Mouse (Mus musculus): ENCODE measurements around the gene Sept9. TPM values are rescaled to one million over a fixed set of nuclear protein-coding genes. Genes with fewer than 3 reads are reported as not detected.

Gene Sept9
- polyA plus RNA-seq, 2 experiments, result 78.7 to 125 TPM

DNA sequence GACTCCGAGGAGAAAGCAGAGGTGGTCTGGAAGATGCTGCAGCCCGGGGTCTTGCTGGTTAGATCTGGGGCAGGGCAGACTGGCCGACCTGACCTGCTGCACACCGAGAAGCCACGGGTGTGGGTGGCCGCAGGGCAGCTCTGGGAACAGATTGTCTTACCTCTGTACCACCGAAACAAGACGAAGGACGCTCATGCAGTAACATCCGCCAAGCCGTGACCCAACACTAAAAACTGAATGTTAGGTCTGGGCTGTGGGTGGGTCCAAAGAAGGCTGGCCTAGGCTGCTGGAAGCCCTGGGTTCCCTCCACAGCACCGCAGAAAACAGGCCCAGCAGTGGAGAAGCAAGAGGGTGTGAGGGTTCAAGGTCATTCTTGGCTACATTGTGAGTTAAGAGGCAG is 38.7 kb upstream of the Sept9 start:
- H3K36me3 ChIP-seq (ENCODE audit: control insufficient read depth, insufficient read depth, low read length), result peaks cover 41% of the 10 kb centered on the region
- ATAC-seq (ENCODE audit: low FRiP score, low read depth), result no peak
- H3K4me1 ChIP-seq (ENCODE audit: control insufficient read depth, insufficient read depth, low read length), result 0 out of 2 replicates have a peak, but pooled peaks cover 3% of the 10 kb centered on the region
- WGBS, result 93% methylated on average over 12 of the region's 12 CpGs
- DNase-seq (ENCODE audit: low spot score), result no peak
- H3K4me3 ChIP-seq (replicated peaks; ENCODE audit: low read length), result no peak overlapping the region
- no peaks in the 10 kb centered on the region for H3K27me3 ChIP-seq (ENCODE audit: control insufficient read depth, insufficient read depth, low read length)
- no peaks in the 10 kb centered on the region for H3K9me3 ChIP-seq (ENCODE audit: control insufficient read depth, low read length)
- no peak overlapping the region for H3K9ac ChIP-seq (ENCODE audit: low read depth, low read length, severe bottlenecking)
- H3K27ac ChIP-seq (replicated peaks; ENCODE audit: low read depth, low read length), result no peak overlapping the region
- no peak for TF ChIP-seq POLR2A (IDR thresholded peaks at IDR 0.05; ENCODE audit: borderline replicate concordance, extremely low read depth, insufficient read depth, insufficient read length)
- H3K4me2 ChIP-seq (replicated peaks; ENCODE audit: low read depth, low read length, severe bottlenecking), result no peak overlapping the region

DNA sequence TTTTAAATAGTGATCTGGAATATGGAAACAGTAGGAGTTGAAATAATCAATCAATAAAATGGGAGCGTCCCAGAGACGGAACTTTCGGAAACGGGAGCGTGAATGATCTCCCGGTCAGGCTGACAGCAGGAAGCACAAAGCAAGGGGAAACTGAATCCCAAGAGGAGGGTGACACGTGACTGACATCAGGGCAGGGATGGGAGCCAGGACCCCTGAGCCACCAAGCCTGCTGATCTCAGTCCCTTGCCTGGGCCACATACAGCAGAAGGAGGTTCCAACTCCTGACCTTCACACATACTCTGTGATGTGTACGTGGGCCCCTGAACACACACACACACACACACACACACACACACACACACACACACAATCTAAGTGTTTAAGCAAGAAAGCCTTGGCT is 37.9 kb upstream of the Sept9 start:
- H3K4me1 ChIP-seq (ENCODE audit: control insufficient read depth, insufficient read depth, low read length), result 0 out of 2 replicates have a peak, but pooled peaks cover 3% of the 10 kb centered on the region
- no peaks in the 10 kb centered on the region for H3K27me3 ChIP-seq (ENCODE audit: control insufficient read depth, insufficient read depth, low read length)
- TF ChIP-seq POLR2A (IDR thresholded peaks at IDR 0.05; ENCODE audit: borderline replicate concordance, extremely low read depth, insufficient read depth, insufficient read length), result no peak
- ATAC-seq (ENCODE audit: low FRiP score, low read depth) (no peak), DNase-seq (ENCODE audit: low spot score) (no peak)
- peaks cover 35% of the 10 kb centered on the region for H3K36me3 ChIP-seq (ENCODE audit: control insufficient read depth, insufficient read depth, low read length)
- H3K4me2 ChIP-seq (replicated peaks; ENCODE audit: low read depth, low read length, severe bottlenecking), result no peak overlapping the region
- no peak overlapping the region for H3K4me3 ChIP-seq (replicated peaks; ENCODE audit: low read length)
- 68% methylated on average over 8 of the region's 8 CpGs for WGBS
- H3K9me3 ChIP-seq (ENCODE audit: control insufficient read depth, low read length), result no peaks in the 10 kb centered on the region
- no peak overlapping the region for H3K27ac ChIP-seq (replicated peaks; ENCODE audit: low read depth, low read length)
- H3K9ac ChIP-seq (ENCODE audit: low read depth, low read length, severe bottlenecking), result no peak overlapping the region

DNA sequence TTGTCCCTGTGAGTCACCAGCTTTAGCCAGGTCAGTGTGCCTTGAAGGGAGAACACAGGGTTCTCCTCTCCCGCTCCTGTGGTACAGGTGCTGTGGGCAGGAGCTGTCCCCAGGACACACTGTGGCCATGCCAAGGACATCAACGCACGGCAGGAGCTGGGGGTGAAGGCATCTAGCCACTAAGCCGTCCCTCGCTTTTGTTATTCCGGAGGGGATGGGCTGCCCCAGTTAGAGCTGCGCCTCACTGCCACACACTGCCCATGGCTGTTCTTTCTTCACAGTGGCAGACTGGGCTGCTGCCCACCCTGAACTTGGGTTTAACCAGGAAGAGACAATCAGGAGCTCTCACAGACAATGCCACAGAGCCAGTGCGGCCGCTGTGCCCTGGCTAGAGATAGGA is 36.4 kb upstream of the Sept9 start:
- no peak overlapping the region for H3K4me2 ChIP-seq (replicated peaks; ENCODE audit: low read depth, low read length, severe bottlenecking)
- H3K4me3 ChIP-seq (replicated peaks; ENCODE audit: low read length), result no peak overlapping the region
- H3K27ac ChIP-seq (replicated peaks; ENCODE audit: low read depth, low read length), result no peak overlapping the region
- peaks cover 20% of the 10 kb centered on the region for H3K36me3 ChIP-seq (ENCODE audit: control insufficient read depth, insufficient read depth, low read length)
- H3K9ac ChIP-seq (ENCODE audit: low read depth, low read length, severe bottlenecking), result no peak overlapping the region
- DNase-seq (ENCODE audit: low spot score) (no peak), ATAC-seq (ENCODE audit: low FRiP score, low read depth) (no peak)
- H3K9me3 ChIP-seq (ENCODE audit: control insufficient read depth, low read length), result no peaks in the 10 kb centered on the region
- H3K4me1 ChIP-seq (ENCODE audit: control insufficient read depth, insufficient read depth, low read length), result no peaks in the 10 kb centered on the region
- no peak for TF ChIP-seq POLR2A (IDR thresholded peaks at IDR 0.05; ENCODE audit: borderline replicate concordance, extremely low read depth, insufficient read depth, insufficient read length)
- H3K27me3 ChIP-seq (ENCODE audit: control insufficient read depth, insufficient read depth, low read length), result no peaks in the 10 kb centered on the region
- WGBS, result 77% methylated on average over 9 of the region's 9 CpGs

DNA sequence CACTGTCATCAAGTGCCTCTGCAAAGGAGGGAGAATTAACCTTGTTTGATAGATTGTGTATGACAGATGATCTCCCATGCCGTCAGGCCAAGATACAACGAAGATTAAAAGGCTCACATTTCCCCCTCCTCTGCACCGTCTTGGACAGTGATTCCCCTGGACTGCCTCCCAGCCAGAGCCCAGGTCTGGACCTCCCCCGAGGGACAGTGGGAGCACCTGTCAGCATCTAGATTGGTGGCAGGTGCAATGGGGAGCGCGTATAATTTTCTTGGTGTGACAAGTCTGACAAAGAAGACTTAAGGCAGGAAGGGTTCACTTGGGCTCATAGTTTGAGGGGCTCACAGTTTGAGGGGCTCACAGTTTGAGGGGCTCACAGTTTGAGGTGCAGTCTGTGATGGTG is 35.7 kb upstream of the Sept9 start:
- H3K36me3 ChIP-seq (ENCODE audit: control insufficient read depth, insufficient read depth, low read length), result peaks cover 13% of the 10 kb centered on the region
- H3K27me3 ChIP-seq (ENCODE audit: control insufficient read depth, insufficient read depth, low read length), result no peaks in the 10 kb centered on the region
- peaks cover 2% of the 10 kb centered on the region; the same call in 1 of the 2 replicates for H3K4me1 ChIP-seq (ENCODE audit: control insufficient read depth, insufficient read depth, low read length)
- no peak for ATAC-seq (ENCODE audit: low FRiP score, low read depth)
- 80% methylated on average over 6 of the region's 6 CpGs for WGBS
- H3K9ac ChIP-seq (ENCODE audit: low read depth, low read length, severe bottlenecking), result no peak overlapping the region
- DNase-seq (ENCODE audit: low spot score), result no peak
- TF ChIP-seq POLR2A (IDR thresholded peaks at IDR 0.05; ENCODE audit: borderline replicate concordance, extremely low read depth, insufficient read depth, insufficient read length), result no peak
- no peak overlapping the region for H3K27ac ChIP-seq (replicated peaks; ENCODE audit: low read depth, low read length)
- no peak overlapping the region for H3K4me3 ChIP-seq (replicated peaks; ENCODE audit: low read length)
- H3K9me3 ChIP-seq (ENCODE audit: control insufficient read depth, low read length), result no peaks in the 10 kb centered on the region
- no peak overlapping the region for H3K4me2 ChIP-seq (replicated peaks; ENCODE audit: low read depth, low read length, severe bottlenecking)

DNA sequence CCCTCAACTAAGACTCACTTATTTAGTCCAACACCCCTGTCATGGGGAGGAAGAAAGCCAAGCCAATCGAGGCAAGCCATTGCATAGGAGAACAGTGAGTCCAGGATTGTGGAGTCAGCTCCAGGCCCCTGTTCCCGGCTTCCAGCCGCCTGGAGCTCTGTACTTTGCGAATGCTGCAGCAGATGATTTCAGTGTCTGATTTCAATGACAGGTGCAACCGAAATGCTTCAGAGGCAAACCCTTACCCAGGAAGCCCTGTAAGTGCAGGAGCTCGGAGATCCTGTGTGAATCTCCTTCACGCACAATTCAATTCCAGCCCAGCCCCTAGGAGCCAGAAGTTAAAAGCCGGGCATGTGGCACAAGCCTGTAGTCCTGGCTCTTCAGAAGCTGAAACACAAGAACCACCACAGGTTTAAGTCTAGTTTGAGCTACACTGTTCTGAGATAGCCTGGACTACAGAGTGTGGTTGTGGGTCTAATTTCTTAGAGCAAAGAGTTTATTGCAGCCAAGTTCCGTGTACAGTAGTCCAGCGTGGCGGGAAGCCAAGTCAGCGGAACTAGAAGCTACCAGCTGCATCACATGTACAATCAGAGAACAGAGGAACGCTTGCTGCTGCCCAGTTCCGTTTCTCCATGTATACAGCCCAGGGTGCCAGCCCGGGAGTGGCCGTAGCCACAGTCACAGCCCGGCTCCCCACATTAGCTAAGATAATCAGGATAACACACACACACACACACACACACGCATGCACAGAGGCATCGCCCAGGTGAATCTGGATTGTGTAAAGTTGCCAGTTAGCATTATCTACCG is 31.0 kb upstream of the Sept9 start:
- DNase-seq (ENCODE audit: low spot score) (no peak), ATAC-seq (ENCODE audit: low FRiP score, low read depth) (peak; percentile 39)
- Histone ChIP-seq H3K9ac (ENCODE audit: low read depth, low read length, severe bottlenecking) (no peak overlapping the region), H3K4me2 (replicated peaks; ENCODE audit: low read depth, low read length, severe bottlenecking) (no peak overlapping the region), H3K36me3 (ENCODE audit: control insufficient read depth, insufficient read depth, low read length) (no peaks in the 10 kb centered on the region), H3K27ac (replicated peaks; ENCODE audit: low read depth, low read length) (0 out of 2 replicates have a peak overlapping the region, but pooled peaks have one; percentile 33), H3K4me3 (replicated peaks; ENCODE audit: low read length) (no peak overlapping the region), H3K4me1 (ENCODE audit: control insufficient read depth, insufficient read depth, low read length) (peaks cover 3% of the 10 kb centered on the region; the same call in 1 of the 2 replicates), H3K27me3 (ENCODE audit: control insufficient read depth, insufficient read depth, low read length) (no peaks in the 10 kb centered on the region), H3K9me3 (ENCODE audit: control insufficient read depth, low read length) (no peaks in the 10 kb centered on the region)
- no peak for TF ChIP-seq POLR2A (IDR thresholded peaks at IDR 0.05; ENCODE audit: borderline replicate concordance, extremely low read depth, insufficient read depth, insufficient read length)
- 68% methylated on average over 20 of the region's 20 CpGs for WGBS
